Mouse (Mus musculus): ENCODE results near the gene Klhl12.

Klhl12 gene

DNA sequence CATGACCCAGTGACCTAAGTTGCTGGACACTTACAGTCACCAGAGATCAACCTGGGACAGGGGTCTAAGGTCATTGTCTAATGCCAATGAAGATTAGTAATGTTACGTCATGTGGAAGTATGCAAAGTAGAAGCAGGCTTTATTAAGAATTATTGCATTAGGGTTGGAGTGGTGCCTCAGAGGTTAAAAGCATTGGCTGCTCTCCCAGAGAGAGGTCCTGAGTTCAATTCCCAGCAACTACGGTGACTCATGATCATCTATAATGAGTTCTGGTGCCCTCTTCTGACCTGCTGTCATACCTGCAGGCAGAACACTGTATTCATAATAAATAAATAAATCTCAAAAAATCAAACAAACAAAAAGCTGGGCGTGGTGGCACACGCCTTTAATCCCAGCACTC, 5.1 kb upstream of the Klhl12 start:
- no peak for DNase-seq (ENCODE audit: low spot score)

DNA sequence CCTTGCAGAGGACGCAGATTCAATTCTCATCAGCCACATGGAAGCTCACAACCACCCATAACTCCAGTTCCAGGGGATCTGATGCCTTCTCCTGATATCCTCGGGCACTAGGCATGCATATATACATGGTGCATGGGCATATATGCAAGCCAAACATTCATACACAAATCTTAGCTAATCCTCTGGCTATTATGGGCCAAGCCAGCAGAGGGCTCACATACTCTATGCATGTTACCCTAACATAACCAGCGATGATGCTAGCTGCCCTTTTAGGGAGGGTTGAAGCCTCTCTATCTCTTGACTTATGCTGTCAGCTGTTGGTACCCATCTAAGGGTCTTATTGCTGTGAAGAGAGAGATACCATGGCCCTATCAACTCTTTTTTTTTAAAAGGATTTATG, 4.3 kb upstream of the Klhl12 start:
- DNase-seq (ENCODE audit: low spot score): peak; percentile 36

DNA sequence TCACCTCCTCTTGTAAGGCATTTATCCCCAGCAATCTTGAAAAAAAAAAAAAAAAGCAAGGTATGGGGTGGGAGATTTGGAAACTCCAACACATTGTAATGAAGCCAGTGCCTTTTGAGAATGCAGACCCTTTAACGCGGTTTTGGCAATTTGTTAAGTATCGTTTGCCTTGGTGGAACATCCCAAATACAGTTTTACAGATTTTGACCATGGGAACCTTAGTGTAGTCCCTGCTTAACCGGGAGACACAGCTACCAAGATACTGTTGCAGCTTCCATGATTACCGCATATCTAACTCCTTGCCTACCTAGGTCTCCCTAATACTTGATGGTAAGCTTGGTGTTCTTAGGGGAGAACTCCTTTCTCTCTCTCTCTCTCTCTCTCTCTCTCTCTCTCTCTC, 729 bp downstream of the Klhl12 start:
- no peak for DNase-seq (ENCODE audit: low spot score)

DNA sequence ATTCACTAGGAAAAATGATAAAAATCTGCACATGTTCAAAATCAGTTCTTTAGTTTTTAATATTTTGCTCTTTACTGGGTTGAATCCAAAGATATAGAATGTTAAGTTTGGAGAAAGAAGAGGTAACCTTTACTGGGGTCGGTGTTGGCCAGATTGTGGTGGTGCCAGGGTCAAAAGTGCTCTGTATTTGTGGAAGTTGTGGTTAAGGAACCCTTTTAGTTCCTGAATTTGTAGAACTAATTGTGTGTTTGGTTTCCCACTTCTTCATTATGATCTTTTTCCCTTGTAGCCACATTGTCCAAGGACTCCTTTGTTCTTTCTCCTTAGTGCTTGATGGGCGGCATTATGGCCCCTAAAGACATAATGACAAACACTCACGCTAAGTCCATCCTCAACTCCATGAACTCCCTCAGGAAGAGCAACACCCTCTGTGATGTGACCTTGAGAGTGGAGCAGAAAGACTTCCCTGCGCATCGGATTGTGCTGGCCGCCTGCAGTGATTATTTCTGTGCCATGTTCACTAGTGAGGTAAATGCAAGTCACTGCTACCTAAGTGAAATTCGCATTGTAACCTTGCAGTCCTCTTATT, 2.9 kb downstream of the Klhl12 start:
- no peak for DNase-seq (ENCODE audit: low spot score)

DNA sequence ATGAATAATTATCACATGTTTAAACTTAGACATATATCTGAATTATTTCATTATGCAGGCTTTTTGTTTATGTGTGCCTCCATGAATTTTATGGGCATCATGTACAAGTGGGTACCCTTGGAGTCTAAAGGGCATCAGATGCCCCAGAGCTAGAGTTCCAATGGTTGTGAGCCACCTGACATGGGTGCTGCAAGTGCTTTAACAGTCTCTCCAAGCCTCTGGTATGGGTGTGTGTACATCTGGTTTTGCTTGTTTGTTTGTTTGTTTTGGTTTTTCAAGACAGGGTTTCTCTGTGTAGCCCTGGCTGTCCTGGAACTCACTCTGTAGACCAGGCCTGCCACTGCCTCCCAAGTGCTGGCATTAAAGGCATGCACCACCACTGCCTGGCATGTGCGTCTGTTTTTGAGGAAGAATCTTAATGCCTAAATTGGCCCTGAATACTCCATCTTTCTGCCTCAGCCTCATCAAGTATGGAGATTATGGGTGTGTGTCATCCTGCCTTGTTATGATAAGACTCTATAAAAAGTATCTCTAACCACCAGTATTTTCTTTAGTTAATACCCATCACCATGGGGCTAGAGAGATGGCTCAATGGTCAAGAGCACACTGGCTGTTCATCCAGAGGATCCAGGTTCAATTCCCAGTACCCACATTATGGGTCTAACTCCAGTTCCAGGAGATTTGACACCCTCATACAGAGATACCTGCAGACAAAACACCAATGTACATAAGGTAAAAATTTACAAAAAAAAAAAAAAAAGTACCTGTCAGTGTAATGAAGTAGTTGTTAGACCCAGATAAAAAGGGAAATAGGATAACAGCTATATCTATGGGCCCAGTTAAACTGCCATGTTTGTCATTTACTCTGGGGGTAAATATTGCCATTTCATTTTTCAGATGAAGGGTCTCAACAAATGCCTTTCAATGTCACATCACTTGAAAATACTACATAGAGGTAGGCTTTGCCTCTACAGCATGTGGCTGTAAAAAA, 5.3 kb downstream of the Klhl12 start:
- no peak for DNase-seq (ENCODE audit: low spot score)

DNA sequence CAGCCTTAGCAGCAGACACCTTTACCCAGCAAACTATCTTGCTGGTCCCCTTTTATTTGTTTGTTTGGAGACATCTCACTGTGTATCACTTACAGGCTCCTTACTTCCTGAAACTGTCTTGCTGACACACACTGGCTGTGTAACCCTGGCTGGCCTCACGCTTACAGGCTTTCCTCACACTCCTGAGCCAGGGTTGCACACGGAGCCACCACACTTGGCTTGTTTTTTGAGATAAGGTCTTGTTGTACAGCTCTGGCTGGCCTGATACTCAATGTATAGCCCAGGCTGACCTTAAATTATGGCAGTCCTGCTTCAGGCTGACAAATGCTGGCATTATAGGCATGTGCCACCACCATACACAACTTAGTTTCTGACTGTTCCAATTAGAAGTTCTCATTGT, 29.3 kb downstream of the Klhl12 start:
- DNase-seq (ENCODE audit: low spot score): no peak

DNA sequence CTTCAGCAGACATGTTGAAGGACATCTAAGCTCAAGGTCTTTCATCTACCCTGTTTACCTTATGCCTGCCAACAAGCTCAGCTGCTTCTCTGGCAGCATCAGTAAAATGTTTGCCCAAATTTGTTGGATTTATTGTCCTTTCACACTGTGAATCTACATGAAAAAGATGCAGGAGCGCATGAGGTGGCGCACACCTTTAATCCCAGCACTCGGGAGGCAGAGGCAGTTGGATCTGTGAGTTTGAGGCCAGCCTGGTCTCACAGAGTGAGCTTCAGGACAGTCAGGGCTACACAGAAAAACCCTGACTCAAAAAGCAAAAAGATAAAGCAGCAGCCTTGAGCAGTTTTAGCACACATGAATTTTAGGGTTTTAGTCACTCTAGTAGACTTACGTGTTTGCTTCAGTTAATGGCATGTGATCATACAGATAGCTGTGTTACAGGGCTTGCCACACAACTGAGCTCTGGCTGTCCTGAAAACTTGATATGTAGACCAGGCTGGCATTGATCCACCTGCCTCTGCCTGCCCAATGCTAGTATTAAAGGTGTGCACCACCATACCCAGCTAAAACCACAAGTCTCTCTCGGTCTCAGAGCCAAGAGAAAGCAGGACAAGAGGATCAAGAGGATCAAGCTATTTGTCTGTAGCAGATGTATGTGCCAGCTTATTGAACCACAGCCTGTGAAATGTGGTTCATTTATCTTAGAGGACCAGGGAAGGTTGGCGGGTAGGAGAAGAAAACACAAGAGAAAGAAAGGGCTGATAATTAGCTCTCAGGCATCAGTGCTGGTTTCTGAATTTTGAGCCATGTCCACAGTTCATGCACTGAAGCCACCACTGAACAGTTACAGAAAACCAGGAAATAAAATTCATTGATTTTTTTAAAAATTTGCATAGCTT, 35.8 kb downstream of the Klhl12 start:
- DNase-seq (ENCODE audit: low spot score): no peak

DNA sequence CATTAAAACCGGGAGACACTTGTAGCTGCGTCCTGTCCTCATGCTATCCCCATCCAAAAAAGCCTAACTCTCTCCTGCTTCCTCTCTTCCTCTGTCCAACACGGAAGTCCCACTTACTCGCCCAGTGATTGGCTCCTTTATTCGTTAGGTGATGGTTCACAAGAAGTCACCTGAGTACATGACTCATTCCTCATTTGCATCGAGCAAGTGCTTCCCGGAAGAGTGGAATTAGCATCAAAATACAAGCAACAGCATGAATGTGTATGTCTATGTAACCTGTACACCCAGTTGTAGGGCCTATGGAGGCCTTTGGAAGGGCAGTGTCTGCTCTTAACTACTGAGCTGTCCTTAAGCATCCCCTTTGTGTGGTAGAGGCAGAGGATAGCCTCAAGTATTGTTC, 36.9 kb downstream of the Klhl12 start:
- DNase-seq (ENCODE audit: low spot score): no peak

DNA sequence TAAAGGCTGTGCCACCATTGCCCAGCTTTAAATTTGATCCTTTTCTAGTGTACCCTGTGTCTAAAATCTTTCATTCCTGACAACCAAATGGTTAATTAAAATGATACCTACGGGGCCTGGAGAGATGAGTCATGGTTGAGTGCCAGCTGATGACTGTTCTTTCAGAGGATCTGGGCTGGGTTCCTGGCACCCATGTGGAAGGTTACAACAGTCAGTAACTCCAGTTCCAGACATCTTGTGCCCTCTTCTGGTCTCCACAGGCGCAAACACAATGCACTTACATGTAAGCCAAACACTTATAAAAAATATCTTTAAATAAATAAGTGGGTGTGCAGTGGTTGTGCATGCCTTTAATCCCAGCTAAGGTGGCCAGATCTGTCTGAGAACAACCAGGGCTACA, 38.2 kb downstream of the Klhl12 start:
- no peak for DNase-seq (ENCODE audit: low spot score)

DNA sequence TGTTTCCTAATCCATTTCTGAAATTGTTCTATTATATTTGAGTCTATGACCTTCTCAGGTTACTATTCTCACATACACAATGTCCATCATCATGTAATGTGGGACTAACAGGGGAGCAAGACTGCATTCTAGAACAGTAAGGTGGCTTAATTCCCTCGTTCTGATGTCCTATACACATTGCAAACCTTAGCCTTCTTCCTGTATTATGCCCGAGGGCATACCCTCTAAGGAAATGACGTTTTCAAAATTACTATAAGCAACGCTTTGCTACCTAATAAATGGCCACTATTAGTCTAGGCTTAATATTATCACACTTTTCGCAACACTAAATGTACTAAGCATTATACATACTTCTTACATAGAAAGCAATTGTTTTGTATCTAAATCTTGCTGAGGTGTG, 38.6 kb downstream of the Klhl12 start:
- no peak for DNase-seq (ENCODE audit: low spot score)

DNA sequence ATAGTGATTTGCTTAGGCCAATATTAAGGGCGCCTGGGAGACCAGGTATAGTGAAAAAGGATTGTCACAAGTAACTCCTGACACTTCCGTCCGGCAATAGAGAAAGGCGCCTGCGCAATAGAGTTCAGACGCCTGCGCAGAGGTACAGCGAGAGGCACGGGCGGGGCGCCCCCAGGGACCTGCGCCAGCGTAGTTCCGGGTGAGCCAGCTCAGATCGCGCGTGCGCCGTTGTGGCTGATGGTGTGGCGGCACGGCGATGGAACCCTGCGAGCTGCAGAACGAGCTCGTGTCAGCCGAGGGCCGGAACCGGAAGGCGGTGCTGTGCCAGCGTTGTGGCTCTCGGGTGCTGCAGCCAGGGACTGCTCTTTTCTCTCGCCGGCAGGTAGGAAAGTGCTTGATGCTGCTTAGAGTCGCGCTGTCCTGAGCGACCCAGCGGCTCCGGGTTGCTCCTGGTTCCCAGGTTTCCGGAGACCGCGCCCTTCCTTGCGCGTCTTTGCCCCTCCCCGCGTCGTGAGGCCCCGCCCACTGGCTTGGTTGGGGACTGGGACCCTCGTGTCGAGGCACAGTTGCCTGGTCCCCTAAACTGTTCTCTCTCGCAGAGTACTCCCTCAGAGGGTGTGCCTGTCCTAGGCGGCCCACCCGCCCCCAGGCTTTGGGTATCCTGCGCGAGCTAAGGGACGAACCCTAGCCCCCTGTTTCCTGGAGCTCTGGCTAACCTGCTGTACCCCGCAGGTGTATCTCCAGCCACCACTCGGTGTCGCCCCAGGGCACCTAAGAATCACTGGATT, 39.3 kb downstream of the Klhl12 start, which contains the start of gene Rabif:
TSS of gene Rabif (plus strand) at position 221 of the 788 bp plus-strand sequence.
- DNase-seq (ENCODE audit: low spot score): peak; percentile 99

DNA sequence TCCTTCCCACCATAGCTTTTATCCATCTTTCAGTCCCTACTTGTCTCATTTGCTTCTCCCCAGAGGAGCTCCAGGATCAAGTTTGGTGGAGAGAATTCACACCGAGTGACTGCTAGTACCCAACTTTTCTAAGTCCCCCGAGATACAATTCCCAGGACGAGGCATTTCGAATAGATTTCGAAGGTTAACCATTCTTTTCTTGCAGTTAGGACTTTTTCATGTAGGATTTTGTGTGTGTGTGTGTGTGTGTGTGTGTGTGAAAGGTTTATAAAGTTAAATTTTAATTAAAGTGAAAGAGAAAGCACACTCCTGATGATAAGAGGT, 39.8 kb downstream of the Klhl12 start:
- no peak for DNase-seq (ENCODE audit: low spot score)

DNA sequence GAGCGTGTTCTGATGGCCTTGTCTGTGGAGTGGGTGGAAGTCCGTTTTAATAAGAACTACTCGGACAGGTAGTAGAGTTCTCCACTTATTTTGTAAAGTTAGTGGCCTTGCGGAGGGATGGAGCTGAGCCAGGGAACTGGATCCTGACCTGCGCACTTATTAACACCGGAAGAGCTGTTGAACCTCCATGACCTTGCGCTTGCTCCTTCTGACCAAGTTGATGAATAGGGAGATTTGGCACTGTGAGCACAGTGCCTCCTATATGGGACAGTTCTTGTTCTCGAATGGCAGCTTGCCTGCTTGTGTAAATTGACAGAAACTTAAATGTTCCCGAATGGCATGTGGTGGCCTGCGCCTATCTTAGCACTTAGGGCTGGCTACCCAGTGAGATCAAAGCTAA, 40.7 kb downstream of the Klhl12 start:
- no peak for DNase-seq (ENCODE audit: low spot score)

DNA sequence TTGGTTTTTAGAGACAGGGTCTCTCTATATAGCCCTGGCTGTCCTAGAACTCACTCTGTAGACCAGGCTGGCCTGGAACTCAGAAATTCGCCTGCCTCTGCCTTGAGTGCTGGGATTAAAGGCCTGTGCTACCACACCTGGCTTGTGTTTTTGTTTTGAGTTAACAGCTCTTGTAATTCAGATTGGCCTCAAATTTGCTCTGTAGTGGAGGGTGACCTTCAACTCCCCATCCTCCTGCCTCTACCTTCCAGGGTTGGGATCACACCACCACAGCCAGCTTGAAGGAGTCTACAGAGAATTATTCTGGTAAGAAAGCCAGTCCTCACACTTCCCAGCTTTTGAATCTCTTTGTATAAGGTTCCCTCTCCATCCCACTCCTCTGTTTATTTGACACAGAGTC, 45.6 kb downstream of the Klhl12 start:
- no peak for DNase-seq (ENCODE audit: low spot score)

DNA sequence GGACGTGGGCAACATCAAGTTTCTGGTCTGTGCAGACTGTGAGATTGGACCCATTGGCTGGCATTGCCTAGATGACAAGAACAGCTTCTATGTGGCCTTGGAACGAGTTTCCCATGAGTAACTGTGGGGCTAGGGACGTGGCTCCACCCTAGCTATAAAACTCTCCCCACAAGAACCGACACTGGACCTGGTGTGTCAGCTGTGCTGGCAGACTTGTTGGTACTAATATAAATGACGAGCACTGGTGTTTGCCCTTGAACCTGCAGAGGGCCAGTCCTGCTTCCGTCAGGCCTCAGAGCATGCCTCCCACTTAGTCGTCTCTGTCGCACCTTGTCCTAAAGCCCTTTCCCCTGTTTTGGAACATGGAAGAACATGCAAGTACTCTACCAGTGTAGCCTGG, 50.9 kb downstream of the Klhl12 start:
- DNase-seq (ENCODE audit: low spot score): no peak

DNA sequence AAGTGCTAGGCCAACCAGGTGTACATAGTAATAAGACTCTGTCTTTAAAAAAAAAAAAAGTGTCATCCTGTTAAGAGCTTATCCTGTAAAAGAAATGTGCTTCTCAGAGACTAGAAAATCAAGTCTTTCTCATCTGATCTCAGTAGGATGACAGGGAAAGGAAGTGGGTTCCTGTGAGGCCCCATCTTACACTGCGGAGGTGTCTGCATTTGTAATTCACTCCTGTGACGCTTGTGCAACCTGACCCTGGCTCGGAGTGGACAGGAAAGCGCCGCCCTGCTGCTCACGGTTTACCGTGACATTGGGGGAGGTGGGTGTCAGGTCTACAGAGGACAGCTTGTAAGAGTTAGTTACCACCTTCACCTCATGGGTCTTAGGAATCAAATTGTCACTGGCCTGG, 54.7 kb downstream of the Klhl12 start:
- DNase-seq (ENCODE audit: low spot score): no peak

DNA sequence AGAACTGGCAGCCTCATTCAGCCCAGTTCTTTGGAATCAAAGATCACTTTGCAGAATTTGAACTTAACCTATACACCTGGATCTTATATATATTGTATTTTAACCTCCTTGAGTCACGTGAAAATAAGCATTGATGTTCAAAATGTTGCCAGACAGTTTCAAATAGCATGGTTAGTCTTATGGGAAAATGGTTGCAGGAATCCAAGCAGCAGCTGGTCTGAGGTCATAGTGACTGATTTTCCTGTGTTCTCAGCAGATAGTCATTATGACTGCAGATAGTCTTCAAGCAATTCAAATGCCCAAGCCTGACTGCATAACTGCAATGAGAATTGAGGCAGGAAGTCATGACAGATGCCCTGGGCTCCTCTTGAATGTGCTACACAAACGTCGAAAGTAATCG, 56.9 kb downstream of the Klhl12 start:
- DNase-seq (ENCODE audit: low spot score): no peak

DNA sequence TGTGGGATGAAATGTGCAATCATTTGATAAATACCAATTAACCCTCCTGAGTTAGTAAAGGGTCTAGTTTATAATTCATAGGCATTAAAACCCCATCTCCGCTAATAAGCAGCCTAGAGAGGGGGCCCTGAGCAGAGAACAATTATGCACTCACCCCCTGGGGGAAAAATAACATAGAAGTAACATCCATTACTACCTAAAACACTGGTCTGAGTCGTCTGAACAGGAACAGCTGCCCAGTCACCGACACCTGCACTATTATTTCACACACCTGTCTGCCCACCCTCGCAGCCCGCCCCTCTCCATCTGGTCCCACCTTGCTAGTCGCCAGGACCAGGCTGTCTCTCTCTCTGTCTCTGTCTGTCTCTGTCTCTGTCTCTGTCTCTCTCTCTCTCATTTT, 57.3 kb downstream of the Klhl12 start:
- DNase-seq (ENCODE audit: low spot score): no peak

DNA sequence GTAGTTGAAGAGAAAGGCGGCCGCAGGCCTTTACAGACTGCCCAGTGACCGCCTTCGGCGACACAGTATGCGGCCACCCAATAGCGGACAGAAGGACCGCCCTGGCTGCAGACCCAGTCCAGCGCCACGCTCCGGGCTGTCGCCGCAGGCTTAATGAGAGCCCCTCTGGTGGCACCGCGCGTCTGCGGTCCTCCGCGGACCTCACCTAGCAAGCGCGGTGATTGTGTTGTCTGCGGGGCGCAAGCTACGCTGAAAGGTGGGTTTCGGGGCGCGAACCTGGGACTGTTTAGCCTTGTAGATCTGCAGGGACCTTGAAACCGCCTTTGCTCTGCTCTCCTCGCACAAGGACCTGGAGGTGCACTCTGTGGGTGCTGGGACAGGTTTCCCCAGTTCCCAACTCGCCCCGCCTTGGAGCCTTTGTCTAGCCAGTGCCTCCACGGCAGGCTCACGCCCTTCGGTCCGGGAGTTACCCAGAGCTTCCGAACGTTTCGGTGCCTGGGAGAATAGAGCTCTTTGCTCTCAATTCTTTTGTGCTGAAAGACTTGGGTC, 58.1 kb downstream of the Klhl12 start:
- DNase-seq (ENCODE audit: low spot score): peak; percentile 42

DNA sequence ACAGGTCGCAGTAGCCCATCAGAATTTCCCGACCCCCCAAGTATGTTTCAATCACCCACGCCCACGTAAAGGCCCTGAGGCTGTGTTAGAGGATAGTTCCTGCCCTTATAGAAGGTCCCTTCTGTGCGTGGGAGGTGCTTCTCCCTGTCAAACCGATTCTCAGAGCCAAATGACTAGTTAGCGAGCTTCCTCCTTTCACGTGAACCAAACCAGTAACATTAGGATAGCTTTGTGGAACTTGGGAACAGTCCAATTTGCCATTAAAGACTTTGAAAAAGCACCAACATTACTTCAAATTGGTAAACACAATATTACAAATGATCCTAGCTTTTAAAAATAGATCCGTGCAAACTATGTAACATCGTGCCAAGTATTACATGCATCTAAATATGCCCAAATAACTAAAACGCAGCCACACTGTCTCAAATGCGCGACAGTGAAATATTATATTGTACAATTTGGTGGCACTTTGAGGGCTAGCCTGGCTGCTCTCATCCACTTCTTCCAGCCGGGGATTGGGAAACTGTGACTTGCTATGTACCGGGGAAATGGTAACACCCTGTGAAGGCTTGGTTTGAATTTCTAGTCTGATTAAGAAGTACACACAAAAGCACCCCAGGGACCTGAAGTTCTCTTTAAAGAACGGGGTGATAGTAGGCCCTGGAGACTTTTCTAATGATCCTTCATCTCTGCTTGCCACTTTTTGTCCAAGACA, 58.7 kb downstream of the Klhl12 start:
- no peak for DNase-seq (ENCODE audit: low spot score)

DNA sequence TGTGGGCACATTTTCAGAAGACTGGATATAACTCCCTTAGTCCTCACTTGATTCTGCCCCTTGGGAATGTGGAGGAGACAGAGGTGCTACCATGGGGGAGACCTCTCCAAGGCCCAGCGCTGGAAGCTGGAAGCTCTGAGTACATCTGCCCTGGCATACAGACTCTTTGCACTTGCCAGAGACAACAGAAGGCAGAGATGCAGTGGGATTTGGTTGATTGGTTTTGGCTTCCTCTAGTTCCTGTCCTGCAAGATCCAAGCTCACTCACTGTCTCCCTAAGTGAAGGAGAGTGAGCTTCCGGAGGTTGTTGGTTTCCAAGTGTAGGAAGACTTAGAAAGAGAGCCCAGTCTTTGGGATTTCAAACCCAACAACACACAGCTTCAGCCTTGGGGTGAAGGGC, 60.6 kb downstream of the Klhl12 start:
- DNase-seq (ENCODE audit: low spot score): no peak
